Mouse (Mus musculus) kidney, adult 2 months (tissue): ENCODE measurements at regions not wholly inside any gene's neighbourhood (a gene's known extent, or its start where the extent isn't known, plus 50 kb on each side); places are given as distances from the start of the nearest gene placed in this dataset.

Experiments
- CTCF ChIP-seq: fragments of 200-500 bp; conservative IDR thresholded peaks from 2 replicates; pipeline ENCODE4 v1.5.1; 2011; ENCODE audit warnings: low read depth, mild to moderate bottlenecking, control low read depth, low read length, moderate library complexity, mixed read lengths; ENCODE audit not compliant: insufficient read depth, insufficient read length
- POLR2A ChIP-seq: fragments of 200-500 bp; IDR thresholded peaks from one replicate; pipeline ENCODE4 v1.6.1; 2011; ENCODE audit warnings: low read depth, low read length, control low read depth

GRCm38 (mm10) chr1:120762498-120762897 lies 160.3 kb downstream of the En1 start:
- TF ChIP-seq CTCF = no peak
- TF ChIP-seq POLR2A = no peak
